Mouse (Mus musculus): ENCODE results near the gene Fyn. TPM values are rescaled to one million over a fixed set of nuclear protein-coding genes. Genes with fewer than 3 reads are reported as not detected.
A peak's percentile ranks its signal among the peaks of the same experiment; 100 is the strongest.

Fyn gene
- polyA plus RNA-seq, 1 experiment from 2014 or later = 20.8 TPM

GRCm38 (mm10) chr10:39498641-39499040 lies 130.0 kb downstream of the Fyn start:
- DNase-seq (ENCODE audit: low spot score) = no peak
- Histone ChIP-seq H3K9me3 (no peaks in the 10 kb centered on the region), H3K27ac (no peak overlapping the region), H3K4me3 (no peak overlapping the region), H3K36me3 (no peaks in the 10 kb centered on the region), H3K4me1 (peaks cover 42% of the 10 kb centered on the region), H3K27me3 (ENCODE audit: insufficient read depth, poor library complexity, severe bottlenecking) (no peaks in the 10 kb centered on the region)
- WGBS = 70% methylated on average over 7 of the region's 7 CpGs

- DNase-seq (ENCODE audit: low spot score) = no peak
- Histone ChIP-seq H3K27me3 (ENCODE audit: insufficient read depth, poor library complexity, severe bottlenecking) (no peaks in the 10 kb centered on the region), H3K4me3 (no peak overlapping the region), H3K27ac (peak overlapping the region; percentile 67), H3K4me1 (peaks cover 46% of the 10 kb centered on the region), H3K9me3 (no peaks in the 10 kb centered on the region), H3K36me3 (no peaks in the 10 kb centered on the region)
- WGBS = 44% methylated on average over 10 of the region's 10 CpGs
These were observed 132.9 kb downstream of the Fyn start for GRCm38 (mm10) chr10:39501571-39501970.

- Histone ChIP-seq H3K27ac (no peak overlapping the region), H3K4me3 (no peak overlapping the region), H3K27me3 (ENCODE audit: insufficient read depth, poor library complexity, severe bottlenecking) (no peaks in the 10 kb centered on the region), H3K4me1 (peaks cover 52% of the 10 kb centered on the region), H3K36me3 (no peaks in the 10 kb centered on the region), H3K9me3 (no peaks in the 10 kb centered on the region)
- DNase-seq (ENCODE audit: low spot score) = no peak
- WGBS = 80% methylated on average over 13 of the region's 13 CpGs
These were observed 133.5 kb downstream of the Fyn start for GRCm38 (mm10) chr10:39501977-39502706.

GRCm38 (mm10) chr10:39503331-39503730 lies 134.7 kb downstream of the Fyn start:
- H3K27ac ChIP-seq = no peak overlapping the region
- no peaks in the 10 kb centered on the region for H3K9me3 ChIP-seq
- no peaks in the 10 kb centered on the region for H3K36me3 ChIP-seq
- H3K4me3 ChIP-seq = no peak overlapping the region
- peaks cover 58% of the 10 kb centered on the region for H3K4me1 ChIP-seq
- 83% methylated on average over 5 of the region's 5 CpGs for WGBS
- no peak for DNase-seq (ENCODE audit: low spot score)
- no peaks in the 10 kb centered on the region for H3K27me3 ChIP-seq (ENCODE audit: insufficient read depth, poor library complexity, severe bottlenecking)

- H3K36me3 ChIP-seq = no peaks in the 10 kb centered on the region
- H3K9me3 ChIP-seq = no peaks in the 10 kb centered on the region
- H3K27me3 ChIP-seq (ENCODE audit: insufficient read depth, poor library complexity, severe bottlenecking) = no peaks in the 10 kb centered on the region
- H3K27ac ChIP-seq = 0 out of 2 replicates have a peak overlapping the region, but pooled peaks have one; percentile 8
- no peak overlapping the region for H3K4me3 ChIP-seq
- H3K4me1 ChIP-seq = peaks cover 56% of the 10 kb centered on the region
- no peak for DNase-seq (ENCODE audit: low spot score)
- WGBS = 30% methylated on average over 9 of the region's 9 CpGs
These were observed 136.4 kb downstream of the Fyn start for GRCm38 (mm10) chr10:39505007-39505406.

- WGBS = 77% methylated on average over 7 of the region's 7 CpGs
- H3K36me3 ChIP-seq = no peaks in the 10 kb centered on the region
- no peak overlapping the region for H3K4me3 ChIP-seq
- 0 out of 2 replicates have a peak overlapping the region, but pooled peaks have one; percentile 8 for H3K27ac ChIP-seq
- no peaks in the 10 kb centered on the region for H3K9me3 ChIP-seq
- H3K27me3 ChIP-seq (ENCODE audit: insufficient read depth, poor library complexity, severe bottlenecking) = no peaks in the 10 kb centered on the region
- no peak for DNase-seq (ENCODE audit: low spot score)
- H3K4me1 ChIP-seq = peaks cover 56% of the 10 kb centered on the region
These were observed 137.0 kb downstream of the Fyn start for GRCm38 (mm10) chr10:39505621-39506020.

GRCm38 (mm10) chr10:39506353-39506752 lies 137.7 kb downstream of the Fyn start:
- DNase-seq (ENCODE audit: low spot score) = no peak
- Histone ChIP-seq H3K4me1 (peaks cover 55% of the 10 kb centered on the region), H3K27me3 (ENCODE audit: insufficient read depth, poor library complexity, severe bottlenecking) (no peaks in the 10 kb centered on the region), H3K4me3 (no peak overlapping the region), H3K9me3 (no peaks in the 10 kb centered on the region), H3K27ac (no peak overlapping the region), H3K36me3 (no peaks in the 10 kb centered on the region)
- WGBS = 84% methylated on average over 12 of the region's 12 CpGs

- no peak for DNase-seq (ENCODE audit: low spot score)
- Histone ChIP-seq H3K27ac (no peak overlapping the region), H3K4me1 (peaks cover 51% of the 10 kb centered on the region), H3K4me3 (no peak overlapping the region), H3K9me3 (no peaks in the 10 kb centered on the region), H3K27me3 (ENCODE audit: insufficient read depth, poor library complexity, severe bottlenecking) (no peaks in the 10 kb centered on the region), H3K36me3 (no peaks in the 10 kb centered on the region)
- 87% methylated on average over 7 of the region's 7 CpGs for WGBS
These were observed 138.2 kb downstream of the Fyn start for GRCm38 (mm10) chr10:39506831-39507230.

- Histone ChIP-seq H3K36me3 (peaks cover 8% of the 10 kb centered on the region), H3K9me3 (no peaks in the 10 kb centered on the region), H3K27me3 (ENCODE audit: insufficient read depth, poor library complexity, severe bottlenecking) (no peaks in the 10 kb centered on the region), H3K4me3 (no peak overlapping the region), H3K4me1 (peaks cover 45% of the 10 kb centered on the region), H3K27ac (no peak overlapping the region)
- WGBS = 65% methylated on average over 5 of the region's 5 CpGs
- no peak for DNase-seq (ENCODE audit: low spot score)
These were observed 140.1 kb downstream of the Fyn start for GRCm38 (mm10) chr10:39508801-39509200.

- no peak for DNase-seq (ENCODE audit: low spot score)
- no peak overlapping the region for H3K4me3 ChIP-seq
- no peak overlapping the region for H3K27ac ChIP-seq
- no peaks in the 10 kb centered on the region for H3K27me3 ChIP-seq (ENCODE audit: insufficient read depth, poor library complexity, severe bottlenecking)
- H3K4me1 ChIP-seq = peaks cover 42% of the 10 kb centered on the region
- H3K36me3 ChIP-seq = peaks cover 15% of the 10 kb centered on the region
- H3K9me3 ChIP-seq = no peaks in the 10 kb centered on the region
- WGBS = 85% methylated on average over 8 of the region's 8 CpGs
These were observed 141.3 kb downstream of the Fyn start for GRCm38 (mm10) chr10:39509937-39510336.

- Histone ChIP-seq H3K4me3 (no peak overlapping the region), H3K36me3 (peaks cover 35% of the 10 kb centered on the region), H3K9me3 (no peaks in the 10 kb centered on the region), H3K27ac (no peak overlapping the region), H3K4me1 (peaks cover 26% of the 10 kb centered on the region), H3K27me3 (ENCODE audit: insufficient read depth, poor library complexity, severe bottlenecking) (no peaks in the 10 kb centered on the region)
- DNase-seq (ENCODE audit: low spot score) = no peak
- 89% methylated on average over 14 of the region's 14 CpGs for WGBS
These were observed 144.1 kb downstream of the Fyn start for GRCm38 (mm10) chr10:39512631-39513314.

GRCm38 (mm10) chr10:39514916-39515315 lies 146.3 kb downstream of the Fyn start:
- WGBS = 90% methylated on average over 8 of the region's 8 CpGs
- H3K4me1 ChIP-seq = peaks cover 30% of the 10 kb centered on the region

GRCm38 (mm10) chr10:39516541-39517133 lies 148.0 kb downstream of the Fyn start:
- Histone ChIP-seq H3K9me3 (no peaks in the 10 kb centered on the region), H3K27me3 (ENCODE audit: insufficient read depth, poor library complexity, severe bottlenecking) (no peaks in the 10 kb centered on the region), H3K36me3 (peaks cover 38% of the 10 kb centered on the region), H3K27ac (no peak overlapping the region), H3K4me3 (no peak overlapping the region), H3K4me1 (peaks cover 30% of the 10 kb centered on the region)
- 83% methylated on average over 6 of the region's 6 CpGs for WGBS
- DNase-seq (ENCODE audit: low spot score) = no peak

More at GRCm38 (mm10) chr10:39514916-39515315, 146.3 kb downstream of the Fyn start:
- no peak overlapping the region for H3K4me3 ChIP-seq
- peaks cover 38% of the 10 kb centered on the region for H3K36me3 ChIP-seq
- no peak for DNase-seq (ENCODE audit: low spot score)
- H3K27me3 ChIP-seq (ENCODE audit: insufficient read depth, poor library complexity, severe bottlenecking) = no peaks in the 10 kb centered on the region
- no peaks in the 10 kb centered on the region for H3K9me3 ChIP-seq
- H3K27ac ChIP-seq = no peak overlapping the region
